Mouse (Mus musculus) embryonic facial prominence, embryonic 14.5 days (tissue): Measurements from ENCODE around the gene Sbf1. TPM values are rescaled to one million over a fixed set of nuclear protein-coding genes. Genes with fewer than 3 reads are reported as not detected.

Experiments used
- ATAC-seq: fragments of 200-750 bp; cut with Nextera tagmentation; 2 replicates; pipeline ENCODE4 v1.8.0; 2017; ENCODE audit warnings: low read depth, moderate number of reproducible peaks, moderate TSS enrichment
- DNase-seq: peaks from one replicate; pipeline ENCODE4 v3.0.0-alpha.2; 2015; ENCODE audit warnings: low spot score
- H3K27ac ChIP-seq: fragments of 300-500 bp; sonication (generic); replicated peaks from 2 replicates; pipeline ENCODE4 v1.5.1; 2014; ENCODE audit warnings: low read depth, mild to moderate bottlenecking, low read length, moderate library complexity
- H3K27me3 ChIP-seq: fragments of 300-500 bp; sonication (generic); replicated peaks from 2 replicates; pipeline ENCODE4 v1.6.1; 2014; ENCODE audit warnings: low read length; ENCODE audit not compliant: control insufficient read depth, insufficient read depth
- H3K36me3 ChIP-seq: fragments of 300-500 bp; sonication (generic); 2 replicates; pipeline ENCODE4 v1.6.1; 2014; ENCODE audit warnings: low read length, mixed read lengths; ENCODE audit not compliant: control insufficient read depth, insufficient read depth
- H3K4me1 ChIP-seq: fragments of 300-500 bp; sonication (generic); 2 replicates; pipeline ENCODE4 v1.6.1; 2014; ENCODE audit warnings: antibody characterized with exemption, low read length; ENCODE audit not compliant: control insufficient read depth, insufficient read depth
- H3K4me2 ChIP-seq: fragments of 300-500 bp; sonication (generic); 2 replicates; pipeline ENCODE4 v1.6.1; 2014; ENCODE audit warnings: low read depth, mild to moderate bottlenecking, low read length, moderate library complexity, mixed read lengths
- H3K4me3 ChIP-seq: fragments of 300-500 bp; sonication (generic); 2 replicates; pipeline ENCODE4 v1.5.1; 2014; ENCODE audit warnings: low read depth, mild to moderate bottlenecking, low read length
- H3K9ac ChIP-seq: fragments of 300-500 bp; sonication (generic); 2 replicates; pipeline ENCODE4 v1.6.1; 2014; ENCODE audit warnings: low read depth, mild to moderate bottlenecking, low read length, moderate library complexity, mixed read lengths
- H3K9me3 ChIP-seq: fragments of 300-500 bp; sonication (generic); 2 replicates; pipeline ENCODE4 v1.6.1; 2016; ENCODE audit warnings: low read length; ENCODE audit not compliant: control insufficient read depth
- WGBS: fragments of 180-500 bp; shearing (Covaris S2); extraction: QIAGEN DNeasy Blood & Tissue Kit; methylation state at CpG from one replicate; pipeline ENCODE4 v1.1.7; 2014; 5-methylcytosine and 5-hydroxymethylcytosine counted together
- polyA plus RNA-seq: library from polyadenylated mRNA; unstranded; fragments of >200 nt; fragmentation: Nextera tagmentation; extraction: Ambion mirVana; gene quantifications from 2 replicates; pipeline ENCODE4 v1.2.1, GENCODE M21; 2014

Gene Sbf1
- polyA plus RNA-seq, 1 experiment from 2014 or later, result 65.6 TPM

DNA sequence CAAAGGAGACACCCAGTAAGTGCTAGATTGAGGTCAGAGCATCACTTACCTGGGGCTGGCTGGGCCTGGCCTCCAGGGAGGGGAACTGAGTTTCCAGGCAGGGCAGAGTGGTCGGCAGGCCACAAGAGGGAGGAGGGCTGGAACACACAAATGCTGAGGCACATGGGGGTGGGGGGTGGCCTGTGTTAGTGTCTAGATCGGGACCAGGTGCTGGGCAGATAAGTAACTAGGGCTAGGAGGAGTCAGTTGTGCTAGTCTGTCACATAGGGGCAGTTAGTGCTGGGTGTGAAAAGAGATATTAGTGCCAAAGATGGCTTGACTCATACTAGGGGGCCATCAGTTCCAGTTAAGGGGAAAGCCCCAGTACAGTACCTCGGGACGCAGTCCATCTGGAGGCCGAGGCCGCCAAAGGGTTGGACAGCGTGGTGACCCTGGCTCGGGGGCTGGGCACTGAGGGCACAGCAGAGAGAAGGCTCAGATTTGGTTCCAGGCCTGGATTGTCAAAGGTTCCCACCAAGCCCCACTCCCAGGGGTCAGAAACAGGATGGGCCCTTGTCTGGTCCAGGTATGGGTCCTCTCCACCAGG, 19.4 kb downstream of the Sbf1 start:
- H3K36me3 ChIP-seq, result peaks cover 93% of the 10 kb centered on the region
- H3K4me2 ChIP-seq, result no peak overlapping the region
- no peak overlapping the region for H3K4me3 ChIP-seq
- 92% methylated on average over 7 of the region's 8 CpGs for WGBS
- ATAC-seq, result no peak
- no peaks in the 10 kb centered on the region for H3K4me1 ChIP-seq
- H3K9ac ChIP-seq, result no peak overlapping the region
- H3K27ac ChIP-seq, result no peak overlapping the region
- no peak for DNase-seq
- H3K9me3 ChIP-seq, result no peaks in the 10 kb centered on the region
- no peaks in the 10 kb centered on the region for H3K27me3 ChIP-seq

DNA sequence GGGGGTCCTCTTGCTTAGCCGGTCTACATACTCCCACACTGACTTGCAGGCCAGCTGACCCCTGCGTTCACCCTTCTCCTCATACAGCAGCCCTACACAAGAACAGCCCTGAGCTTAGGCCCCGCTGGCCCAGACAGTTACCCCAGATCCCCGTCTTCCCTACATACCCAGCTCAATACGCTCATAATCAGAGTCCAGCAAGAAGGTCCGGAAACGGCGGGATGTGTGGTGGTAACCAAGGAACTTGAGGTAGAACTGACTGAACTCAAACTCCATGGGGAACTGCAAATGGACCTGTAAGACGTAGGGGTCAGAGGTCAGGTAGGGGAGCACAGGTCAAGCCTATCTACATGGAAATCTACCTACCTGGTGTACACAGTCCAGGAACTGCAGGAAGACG, 21.3 kb downstream of the Sbf1 start:
- Histone ChIP-seq H3K4me2 (no peak overlapping the region), H3K4me1 (no peaks in the 10 kb centered on the region), H3K4me3 (no peak overlapping the region), H3K9ac (no peak overlapping the region), H3K27me3 (no peaks in the 10 kb centered on the region), H3K27ac (no peak overlapping the region), H3K9me3 (no peaks in the 10 kb centered on the region), H3K36me3 (peaks cover 95% of the 10 kb centered on the region)
- 89% methylated on average over 10 of the region's 10 CpGs for WGBS
- ATAC-seq (no peak), DNase-seq (no peak)

- ATAC-seq (no peak), DNase-seq (no peak)
- H3K9me3 ChIP-seq, result no peaks in the 10 kb centered on the region
- peaks cover 100% of the 10 kb centered on the region for H3K36me3 ChIP-seq
- no peaks in the 10 kb centered on the region for H3K4me1 ChIP-seq
- H3K27me3 ChIP-seq, result no peaks in the 10 kb centered on the region
- no peak overlapping the region for H3K4me3 ChIP-seq
- H3K4me2 ChIP-seq, result no peak overlapping the region
- no peak overlapping the region for H3K27ac ChIP-seq
- no peak overlapping the region for H3K9ac ChIP-seq
- 68% methylated on average over 2 of the region's 2 CpGs for WGBS
Observed at GRCm38 (mm10) chr15:89292795-89293194, 22.3 kb downstream of the Sbf1 start.

GRCm38 (mm10) chr15:89291521-89291920, 23.6 kb downstream of the Sbf1 start:
- Histone ChIP-seq H3K27ac (no peak overlapping the region), H3K4me3 (no peak overlapping the region), H3K4me2 (no peak overlapping the region), H3K4me1 (no peaks in the 10 kb centered on the region), H3K27me3 (no peaks in the 10 kb centered on the region), H3K9ac (no peak overlapping the region), H3K9me3 (no peaks in the 10 kb centered on the region), H3K36me3 (peaks cover 97% of the 10 kb centered on the region)
- ATAC-seq, result no peak
- DNase-seq, result no peak
- WGBS, result 84% methylated on average over 3 of the region's 3 CpGs

- ATAC-seq, result no peak
- WGBS, result 98% methylated on average over 11 of the region's 11 CpGs
- Histone ChIP-seq H3K27ac (no peak overlapping the region), H3K4me1 (no peaks in the 10 kb centered on the region), H3K4me2 (no peak overlapping the region), H3K9me3 (no peaks in the 10 kb centered on the region), H3K9ac (no peak overlapping the region), H3K4me3 (no peak overlapping the region), H3K27me3 (no peaks in the 10 kb centered on the region), H3K36me3 (peaks cover 88% of the 10 kb centered on the region)
- DNase-seq, result no peak
Observed at GRCm38 (mm10) chr15:89289455-89289854, 25.7 kb downstream of the Sbf1 start.

GRCm38 (mm10) chr15:89288227-89288767, 26.8 kb downstream of the Sbf1 start:
- Histone ChIP-seq H3K4me1 (no peaks in the 10 kb centered on the region), H3K36me3 (peaks cover 87% of the 10 kb centered on the region), H3K9me3 (no peaks in the 10 kb centered on the region), H3K4me2 (no peak overlapping the region), H3K27ac (no peak overlapping the region), H3K4me3 (no peak overlapping the region), H3K9ac (no peak overlapping the region), H3K27me3 (no peaks in the 10 kb centered on the region)
- DNase-seq (no peak), ATAC-seq (no peak)
- 86% methylated on average over 21 of the region's 23 CpGs for WGBS

DNA sequence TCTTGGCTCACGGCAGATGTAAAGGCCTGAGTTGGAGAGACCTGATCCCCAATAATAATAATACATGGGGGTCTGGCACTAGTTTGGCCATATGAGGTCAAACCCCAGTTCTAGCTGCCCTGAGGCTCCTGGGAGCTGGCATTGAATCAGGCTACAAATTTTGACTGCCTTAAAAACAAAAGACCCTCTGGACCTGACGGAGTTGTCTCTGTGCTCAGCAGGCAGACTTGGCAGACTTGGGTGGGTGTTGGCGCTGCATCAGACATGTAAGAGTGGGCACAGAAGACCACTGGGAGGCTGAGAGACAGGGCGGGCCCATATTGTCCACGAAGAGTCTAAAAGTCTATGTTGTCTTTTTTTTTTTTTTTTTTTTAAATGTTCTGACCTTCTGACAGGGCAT, 28.5 kb downstream of the Sbf1 start:
- H3K9ac ChIP-seq, result no peak overlapping the region
- H3K36me3 ChIP-seq, result peaks cover 87% of the 10 kb centered on the region
- H3K9me3 ChIP-seq, result no peaks in the 10 kb centered on the region
- DNase-seq, result no peak
- WGBS, result 86% methylated on average over 5 of the region's 5 CpGs
- H3K4me1 ChIP-seq, result no peaks in the 10 kb centered on the region
- H3K4me3 ChIP-seq, result no peak overlapping the region
- H3K27me3 ChIP-seq, result no peaks in the 10 kb centered on the region
- ATAC-seq, result no peak
- H3K4me2 ChIP-seq, result no peak overlapping the region
- no peak overlapping the region for H3K27ac ChIP-seq

- H3K9me3 ChIP-seq, result no peaks in the 10 kb centered on the region
- no peak for ATAC-seq
- DNase-seq, result no peak
- no peak overlapping the region for H3K9ac ChIP-seq
- 72% methylated on average over 7 of the region's 7 CpGs for WGBS
- H3K27me3 ChIP-seq, result no peaks in the 10 kb centered on the region
- no peak overlapping the region for H3K4me2 ChIP-seq
- H3K36me3 ChIP-seq, result peaks cover 87% of the 10 kb centered on the region
- H3K27ac ChIP-seq, result no peak overlapping the region
- H3K4me1 ChIP-seq, result no peaks in the 10 kb centered on the region
- no peak overlapping the region for H3K4me3 ChIP-seq
Observed at GRCm38 (mm10) chr15:89286114-89286513, 29.0 kb downstream of the Sbf1 start.

- DNase-seq, result no peak
- H3K4me2 ChIP-seq, result no peak overlapping the region
- no peaks in the 10 kb centered on the region for H3K9me3 ChIP-seq
- no peak overlapping the region for H3K27ac ChIP-seq
- H3K36me3 ChIP-seq, result peaks cover 87% of the 10 kb centered on the region
- H3K4me3 ChIP-seq, result no peak overlapping the region
- H3K9ac ChIP-seq, result no peak overlapping the region
- H3K27me3 ChIP-seq, result no peaks in the 10 kb centered on the region
- no peak for ATAC-seq
- no peaks in the 10 kb centered on the region for H3K4me1 ChIP-seq
- WGBS, result 97% methylated on average over 5 of the region's 5 CpGs
Observed at GRCm38 (mm10) chr15:89285478-89285877, 29.6 kb downstream of the Sbf1 start.
